Mouse (Mus musculus) forelimb bud, embryonic 11.5 days (tissue): ENCODE data around the gene Lca5.
A peak's percentile ranks its signal among the peaks of the same experiment; 100 is the strongest.

ENCODE experiments used
- DNase-seq: peaks from one replicate; pipeline ENCODE4 v3.0.0-alpha.2; 2012; ENCODE audit warnings: low read depth, low spot score

Gene Lca5

DNA sequence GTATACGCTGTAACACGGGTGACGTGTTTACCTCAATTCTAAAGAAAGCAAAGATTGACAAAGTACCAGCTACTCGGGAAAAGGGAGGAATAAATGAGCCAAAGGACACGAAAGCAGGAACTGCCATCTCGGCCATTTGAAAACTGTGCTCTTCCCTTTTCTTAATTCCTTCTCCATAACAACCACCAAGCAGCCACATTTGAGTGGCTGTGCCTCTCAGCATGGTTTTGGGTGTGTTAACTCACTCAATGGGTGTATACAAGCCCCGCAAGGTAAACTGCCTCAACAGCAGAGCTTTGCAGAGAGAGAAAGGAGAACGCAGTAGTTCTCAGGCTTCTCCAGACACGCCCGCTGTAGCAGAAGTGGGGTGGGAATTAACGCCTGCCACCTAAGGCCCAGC is 48.9 kb downstream of the Lca5 start:
- DNase-seq, result no peak

DNA sequence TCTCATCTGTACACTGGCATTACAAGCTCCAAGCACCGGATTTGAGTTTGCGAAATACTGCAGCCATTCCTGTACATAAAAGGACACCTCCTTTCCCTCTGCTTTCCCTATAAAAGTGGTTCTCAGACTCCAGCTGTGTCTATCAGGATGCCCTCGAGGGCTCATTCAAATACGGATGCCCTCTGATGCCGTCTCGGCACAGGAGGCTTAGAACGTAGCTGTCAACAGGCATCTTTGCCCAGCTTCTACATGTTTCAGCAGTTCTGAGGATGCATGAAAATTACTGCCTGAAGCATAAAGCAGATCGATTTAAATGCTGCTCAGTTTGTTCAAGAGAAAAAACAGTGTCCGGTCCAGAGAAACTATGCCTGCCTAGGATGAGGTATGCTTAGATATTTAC is 51.4 kb downstream of the Lca5 start:
- DNase-seq, result peak; percentile 8

- DNase-seq, result no peak
Observed at GRCm38 (mm10) chr9:83386264-83386855, 54.6 kb downstream of the Lca5 start.

GRCm38 (mm10) chr9:83385301-83385700 is 55.6 kb downstream of the Lca5 start:
- no peak for DNase-seq

DNA sequence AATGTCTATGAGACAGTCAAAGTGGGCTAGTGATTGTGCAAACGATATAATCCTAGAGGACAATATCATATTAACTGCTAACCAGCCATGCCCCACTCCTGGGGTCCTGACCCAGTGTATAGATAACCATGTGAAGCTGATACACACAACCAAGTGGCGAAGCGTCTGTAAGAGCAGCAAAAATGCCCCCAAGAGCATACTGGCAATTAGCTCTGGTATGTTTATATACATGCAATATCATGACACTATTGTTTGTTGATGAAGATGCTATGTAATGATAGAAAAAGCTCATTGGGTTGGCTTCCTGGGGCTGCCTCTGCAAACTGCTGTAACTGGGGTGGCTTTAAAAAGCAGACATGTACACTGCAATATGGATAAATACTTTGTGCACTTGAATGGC is 57.7 kb downstream of the Lca5 start:
- no peak for DNase-seq

DNA sequence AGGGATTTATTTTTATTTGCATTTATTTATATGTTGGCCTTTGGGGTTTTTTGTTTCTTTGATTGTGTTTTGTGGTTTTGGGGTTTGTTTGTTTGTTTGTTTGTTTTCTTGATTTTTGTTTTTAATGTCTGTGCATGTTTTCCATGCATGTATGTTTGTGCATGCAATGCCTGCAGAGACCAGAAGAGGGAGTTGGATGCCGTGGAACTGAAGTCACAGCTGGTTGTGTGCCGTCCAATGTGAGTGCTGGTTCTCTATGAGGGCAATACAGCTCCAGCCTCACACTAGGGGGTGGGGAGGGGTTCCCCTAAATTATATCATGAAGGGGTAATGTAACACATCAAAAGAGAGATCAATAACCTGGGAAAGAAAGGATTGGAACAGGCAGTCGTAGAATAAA is 58.2 kb downstream of the Lca5 start:
- DNase-seq, result peak; percentile 20

DNA sequence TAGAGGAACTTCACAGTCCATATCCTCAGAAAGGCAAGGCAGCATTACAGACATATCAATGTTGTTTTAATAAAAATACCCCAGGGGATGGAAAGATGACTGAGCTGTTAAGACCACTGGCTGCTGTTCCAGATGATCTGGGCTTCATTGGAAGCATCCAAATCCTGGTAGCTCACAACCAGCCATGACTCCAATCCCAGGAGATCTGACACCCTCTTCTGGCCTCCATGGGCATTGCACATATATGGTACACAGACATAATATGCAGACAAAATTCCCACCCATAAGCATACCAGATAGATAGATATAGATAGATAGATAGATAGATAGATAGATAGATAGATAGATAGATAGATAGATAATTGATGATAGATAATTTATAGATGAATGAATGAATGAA is 59.6 kb downstream of the Lca5 start:
- DNase-seq, result peak; percentile 51

DNA sequence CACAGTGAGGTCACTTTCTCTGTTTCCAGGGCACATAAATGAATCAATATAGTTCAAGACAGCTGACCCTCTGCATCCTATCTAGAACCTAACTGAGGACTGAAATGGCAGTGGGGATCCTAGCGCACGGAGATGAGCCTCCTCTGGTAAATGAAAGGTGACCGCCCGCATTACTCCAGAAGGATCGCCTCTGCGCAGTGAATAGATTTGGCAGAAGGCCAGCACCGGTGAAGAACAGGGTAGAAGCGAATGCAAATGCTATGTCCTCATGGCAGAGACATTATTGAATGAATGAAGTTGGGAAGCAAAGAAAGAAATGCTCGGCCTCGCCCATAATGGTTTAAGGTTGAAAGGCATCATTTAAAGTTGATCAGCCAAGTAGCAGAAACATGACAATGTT is 61.3 kb downstream of the Lca5 start:
- no peak for DNase-seq

- no peak for DNase-seq
Observed at GRCm38 (mm10) chr9:83377132-83377531, 63.8 kb downstream of the Lca5 start.

GRCm38 (mm10) chr9:83375522-83376176 is 65.3 kb downstream of the Lca5 start:
- no peak for DNase-seq

GRCm38 (mm10) chr9:83370907-83371306 is 70.0 kb downstream of the Lca5 start:
- DNase-seq, result no peak

DNA sequence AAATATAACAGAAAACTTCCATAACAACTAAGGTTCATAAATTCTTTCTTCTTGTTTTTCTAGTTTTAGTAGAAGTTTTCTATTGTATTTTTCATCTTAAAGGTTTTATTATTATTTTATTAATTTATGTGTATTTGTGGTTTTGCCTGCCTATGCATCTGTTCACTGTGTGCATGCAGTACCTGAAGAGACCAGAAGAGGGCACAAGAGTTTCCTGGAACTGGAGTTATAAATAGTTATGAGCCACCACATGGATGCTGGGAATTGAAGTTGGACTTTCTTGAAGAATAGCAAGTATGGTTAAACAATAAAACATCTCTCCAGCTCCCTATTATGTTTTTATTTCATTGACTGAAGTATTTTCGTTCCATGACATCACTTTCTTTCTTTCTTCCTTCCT is 72.7 kb downstream of the Lca5 start:
- DNase-seq, result peak; percentile 43

GRCm38 (mm10) chr9:83355802-83356201 is 85.1 kb downstream of the Lca5 start:
- no peak for DNase-seq

DNA sequence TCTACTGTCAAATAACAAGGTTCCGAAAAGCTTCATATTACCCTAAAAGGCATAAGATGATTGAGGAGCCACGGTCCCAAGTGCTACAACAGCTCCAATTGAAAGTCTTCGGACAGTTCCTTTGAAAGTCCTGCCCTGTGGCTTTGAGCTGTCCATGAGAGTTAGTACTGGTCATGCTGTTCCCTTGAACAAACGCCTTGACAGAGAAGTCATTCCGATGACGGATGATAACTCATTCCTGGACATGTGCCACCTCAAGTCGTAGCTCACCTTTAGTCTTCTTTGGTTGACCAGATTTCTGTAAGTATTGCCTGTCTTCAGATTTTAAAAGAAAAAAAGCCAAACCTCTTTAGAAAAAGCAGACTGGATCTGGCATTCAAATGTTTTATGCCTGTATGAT is 87.6 kb downstream of the Lca5 start:
- no peak for DNase-seq

DNA sequence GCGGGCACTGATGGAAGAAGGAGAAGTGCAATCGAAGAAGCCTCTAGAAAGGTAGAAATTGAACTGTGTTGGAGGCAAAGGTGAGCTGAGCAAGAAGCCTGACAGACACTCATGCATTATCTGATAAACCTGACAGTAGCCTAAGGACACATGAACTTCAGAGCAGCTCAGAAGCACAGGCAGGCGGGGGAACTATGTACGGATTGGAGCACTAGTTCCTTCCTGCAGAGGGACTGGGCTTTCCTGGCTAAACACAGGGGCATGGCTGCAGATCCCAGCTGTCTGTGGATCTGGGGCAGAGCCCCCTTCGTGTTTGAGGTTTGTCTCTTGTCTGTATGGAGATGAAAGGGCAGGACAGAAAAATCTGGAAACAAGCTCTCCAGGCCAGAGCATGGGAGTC is 89.8 kb downstream of the Lca5 start:
- DNase-seq, result no peak

DNA sequence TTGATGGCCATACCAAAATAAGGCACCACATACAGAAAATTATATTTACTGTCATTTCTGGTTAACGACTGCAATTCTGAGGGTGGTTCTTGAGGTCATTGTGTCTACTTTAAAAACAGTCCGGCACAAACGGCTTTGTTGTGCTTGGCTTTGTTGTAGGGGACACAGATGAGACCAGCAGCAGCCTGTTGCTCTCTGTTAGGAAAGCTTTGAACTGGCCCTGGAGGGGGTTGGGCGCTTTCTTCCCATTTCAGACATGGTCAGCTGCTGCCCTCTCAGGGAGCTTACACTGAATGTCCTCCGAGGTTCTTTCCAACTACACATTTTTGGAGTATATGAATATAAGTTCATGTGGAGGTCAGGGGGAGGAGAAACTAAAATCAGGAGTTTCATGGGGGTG is 90.3 kb downstream of the Lca5 start:
- DNase-seq, result peak; percentile 34

- DNase-seq, result no peak
Observed at GRCm38 (mm10) chr9:83349905-83350304, 91.0 kb downstream of the Lca5 start.

- peak; percentile 44 for DNase-seq
Observed at GRCm38 (mm10) chr9:83349504-83349903, 91.4 kb downstream of the Lca5 start.

- DNase-seq, result no peak
Observed at GRCm38 (mm10) chr9:83347521-83347920, 93.4 kb downstream of the Lca5 start.

DNA sequence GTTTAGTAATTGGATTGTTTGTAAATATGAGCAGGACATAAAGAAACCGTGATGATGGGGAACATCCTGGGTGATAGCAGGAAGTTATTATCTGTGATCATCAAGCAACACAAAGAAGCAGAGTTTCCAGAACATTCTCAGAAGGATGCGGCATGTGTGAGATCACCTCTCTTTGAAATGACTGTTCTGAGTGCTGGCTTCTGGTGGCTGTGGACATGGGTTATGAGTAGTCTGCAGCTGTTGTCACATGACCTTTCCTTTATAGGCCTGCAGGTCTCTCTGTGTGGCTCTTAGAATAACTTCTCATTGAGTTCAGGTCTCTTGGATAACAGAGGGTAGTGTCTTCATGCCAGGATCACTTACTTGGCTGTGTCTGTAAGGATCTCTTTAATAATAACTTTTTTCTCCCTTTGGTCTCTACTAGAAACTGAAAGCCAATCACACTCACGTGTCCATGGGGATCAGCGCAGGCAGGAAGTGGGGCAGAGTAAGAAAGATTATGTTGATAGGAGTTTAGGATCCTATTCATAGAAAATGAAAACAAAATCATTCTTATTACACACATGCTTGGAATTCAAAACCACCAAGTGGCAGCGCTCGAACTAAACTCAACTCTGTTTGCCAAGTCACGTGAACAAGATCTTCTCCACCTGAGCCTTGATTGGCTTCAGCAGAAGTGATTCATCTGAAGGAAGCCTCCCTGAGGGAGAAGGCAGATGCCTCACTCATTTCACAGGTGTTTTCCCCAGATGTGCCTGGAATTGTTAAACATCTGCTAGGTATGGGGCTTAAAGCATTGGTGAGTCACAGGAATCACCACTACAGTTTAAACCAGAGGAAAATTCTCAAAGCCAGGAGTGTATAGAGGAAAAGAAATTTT is 98.2 kb downstream of the Lca5 start:
- no peak for DNase-seq
